Mouse (Mus musculus): ENCODE data around the gene Mmp9. TPM values are rescaled to one million over a fixed set of nuclear protein-coding genes. Genes with fewer than 3 reads are reported as not detected.

The Mmp9 gene
- polyA plus RNA-seq (2015; fragmentation: Nextera tagmentation; extraction: Ambion mirVana): 0.33 and 0.36 TPM in 2 replicates

DNA sequence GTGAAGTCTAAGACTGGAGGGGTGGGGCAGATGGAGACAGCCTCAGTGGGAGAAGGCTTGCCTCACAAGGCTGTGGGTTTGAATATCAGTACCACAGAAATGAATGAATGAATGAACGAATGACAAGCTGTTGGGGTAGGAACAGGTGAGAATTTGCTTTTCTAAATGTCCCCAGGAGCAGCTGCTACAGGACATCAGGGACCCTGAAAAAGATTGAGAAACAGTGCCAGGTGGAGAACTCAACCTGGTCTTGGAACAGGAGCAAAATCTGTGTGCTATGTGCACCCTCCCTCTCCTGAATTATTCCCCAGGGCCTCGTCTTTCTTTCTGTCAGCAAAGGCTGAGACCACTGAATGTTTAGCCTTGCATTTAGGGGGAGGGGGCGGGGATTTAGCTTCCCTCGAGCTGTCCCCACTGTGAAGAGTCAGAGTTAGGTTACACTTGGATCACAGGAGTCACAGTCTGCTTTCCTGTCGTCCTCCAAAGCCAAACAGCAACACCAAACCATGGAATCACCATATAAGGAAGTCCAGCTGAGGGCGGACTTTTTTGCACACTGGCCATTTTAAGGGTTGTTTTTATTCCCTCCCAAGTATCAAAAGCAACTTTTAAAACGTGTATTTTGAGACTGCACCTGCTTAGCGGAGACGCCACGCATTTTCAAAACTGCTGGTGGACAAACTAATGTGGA, at the start of gene Mmp9:
Gene Mmp9, plus strand, starts transcription at position 641 of the 691 bp plus-strand sequence.
- peaks cover 72% of the 10 kb centered on the region for H3K27me3 ChIP-seq (replicated peaks)

DNA sequence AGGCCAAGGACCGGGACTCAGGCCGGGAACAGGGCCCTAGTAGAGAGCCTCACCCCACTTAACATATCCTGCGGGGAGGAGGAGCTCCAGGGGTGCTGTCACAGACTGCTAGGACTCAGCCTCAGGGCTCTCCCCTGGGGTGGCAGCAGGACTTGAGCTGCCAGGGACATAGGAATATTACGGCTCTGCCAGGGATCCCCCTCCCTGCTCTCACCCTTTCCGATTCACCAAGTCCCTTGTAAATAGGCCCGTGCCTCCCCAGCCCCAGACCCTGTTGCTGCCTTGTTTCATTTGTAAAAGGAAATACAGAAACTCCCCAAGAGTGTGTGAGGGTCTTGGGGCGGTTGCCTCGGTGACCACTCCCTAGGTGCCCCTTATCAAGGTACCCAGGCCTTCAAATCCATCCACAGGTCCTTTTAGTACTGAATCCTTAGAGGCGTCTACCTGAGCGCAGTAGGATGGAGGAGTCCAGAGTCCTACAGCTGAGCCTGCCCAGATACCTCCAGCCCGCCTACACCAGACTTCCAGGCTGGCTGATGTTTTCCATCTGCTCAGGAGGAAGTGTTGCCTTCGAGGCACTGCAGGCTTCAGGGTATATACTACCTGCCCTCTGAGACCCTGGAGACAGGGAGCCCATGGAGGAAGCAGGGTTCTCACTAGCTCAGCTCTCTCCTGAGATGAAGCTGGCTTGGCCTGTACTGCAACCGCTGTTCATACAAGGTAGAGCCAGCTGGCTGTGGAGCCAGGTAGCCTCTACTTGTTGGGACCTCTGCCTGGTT, 49.3 kb upstream of the Mmp9 start:
- peaks cover 100% of the 10 kb centered on the region for H3K36me3 ChIP-seq
- no peak overlapping the region for H3K4me2 ChIP-seq
- H3K4me3 ChIP-seq: no peak overlapping the region
- H3K4me1 ChIP-seq: peaks cover 2% of the 10 kb centered on the region; the same call in 1 of the 2 replicates
- no peaks in the 10 kb centered on the region for H3K9me3 ChIP-seq
- no peaks in the 10 kb centered on the region for H3K27me3 ChIP-seq (replicated peaks)
- WGBS: 82% methylated on average over 13 of the region's 13 CpGs
- no peak overlapping the region for H3K9ac ChIP-seq
- H3K27ac ChIP-seq (replicated peaks): no peak overlapping the region
- ATAC-seq (ENCODE audit: extremely low read depth, insufficient number of reproducible peaks, low FRiP score, low TSS enrichment): no peak

More for the DNA sequence above, at the start of gene Mmp9:
- Histone ChIP-seq H3K4me1 (peaks cover 19% of the 10 kb centered on the region), H3K9ac (no peak within 1 kb of the TSS), H3K36me3 (no peaks in the 10 kb centered on the region), H3K9me3 (no peaks in the 10 kb centered on the region), H3K27ac (replicated peaks) (no peak within 1 kb of the TSS), H3K4me3 (no peak within 1 kb of the TSS), H3K4me2 (no peak within 1 kb of the TSS)
- WGBS: 26% methylated on average over 10 of the region's 10 CpGs
- ATAC-seq (ENCODE audit: extremely low read depth, insufficient number of reproducible peaks, low FRiP score, low TSS enrichment): no peak

DNA sequence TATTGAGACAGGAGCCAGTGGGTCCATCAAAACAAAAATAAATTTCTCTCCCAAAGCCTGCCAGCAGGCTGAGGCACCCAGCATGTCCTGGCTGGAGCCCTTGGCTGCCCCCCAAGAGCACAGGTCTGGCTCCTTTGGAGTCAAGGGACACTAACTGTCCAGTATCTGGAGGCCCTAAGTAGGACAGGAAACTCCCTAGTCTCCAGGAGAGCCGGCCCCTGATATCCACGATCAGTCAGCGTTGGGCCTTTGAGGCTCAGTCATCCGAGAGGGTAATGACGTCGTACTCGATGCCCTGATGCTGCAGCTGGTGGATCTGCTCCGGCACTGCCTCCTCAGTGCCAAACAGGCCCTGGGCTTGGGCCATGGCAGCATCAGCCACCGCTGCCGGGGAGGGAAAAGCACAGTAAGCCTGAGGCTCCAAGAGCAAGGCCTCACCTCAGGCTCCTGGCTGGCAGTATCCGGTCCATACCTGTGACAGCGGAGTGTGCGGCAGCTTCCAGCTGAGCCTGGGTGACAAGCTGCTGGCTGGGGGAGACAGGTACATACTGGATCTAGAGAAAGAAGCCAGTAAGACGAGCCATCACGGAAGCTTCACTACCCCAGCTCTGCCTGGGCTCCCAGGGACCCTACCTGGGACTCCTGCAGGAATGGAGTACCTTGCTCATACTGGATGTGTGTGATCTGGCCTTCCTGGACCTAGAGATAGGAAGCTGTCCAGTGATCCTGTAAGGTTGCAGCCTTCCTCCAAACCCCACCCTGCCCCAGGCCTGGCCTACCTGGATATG, 48.5 kb upstream of the Mmp9 start:
- no peak overlapping the region for H3K9ac ChIP-seq
- ATAC-seq (ENCODE audit: extremely low read depth, insufficient number of reproducible peaks, low FRiP score, low TSS enrichment): no peak
- WGBS: 85% methylated on average over 15 of the region's 15 CpGs

DNA sequence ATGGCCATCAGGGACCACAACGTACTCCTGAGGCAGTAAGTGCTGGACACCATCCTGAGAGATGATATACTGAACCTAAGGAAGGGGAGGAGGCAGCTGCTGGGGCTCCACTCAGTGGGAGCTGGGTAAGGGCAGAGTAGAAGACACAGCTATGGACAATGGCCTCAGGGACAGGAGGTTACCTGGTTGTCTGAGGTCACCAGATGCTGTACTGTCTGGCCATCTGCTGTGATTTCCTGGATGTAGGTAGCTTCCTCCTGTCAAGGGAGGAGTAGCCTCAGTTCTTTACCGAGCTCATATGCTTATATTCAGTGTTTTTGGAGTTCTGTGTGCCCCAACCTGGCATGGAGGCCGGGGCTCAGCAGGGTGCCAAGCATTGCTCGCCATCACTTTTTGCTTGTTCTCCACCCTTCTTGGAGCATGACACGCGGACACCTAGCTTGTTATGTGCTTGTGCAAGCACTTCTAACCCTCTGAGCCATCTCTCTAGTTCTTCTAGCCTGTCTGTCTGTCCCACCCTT, 47.8 kb upstream of the Mmp9 start:
- no peaks in the 10 kb centered on the region for H3K9me3 ChIP-seq

More for the DNA sequence above, 48.5 kb upstream of the Mmp9 start:
- Histone ChIP-seq H3K4me2 (no peak overlapping the region), H3K36me3 (peaks cover 100% of the 10 kb centered on the region), H3K4me3 (no peak overlapping the region), H3K9me3 (no peaks in the 10 kb centered on the region), H3K4me1 (no peaks in the 10 kb centered on the region), H3K27me3 (replicated peaks) (no peaks in the 10 kb centered on the region), H3K27ac (replicated peaks) (no peak overlapping the region)

DNA sequence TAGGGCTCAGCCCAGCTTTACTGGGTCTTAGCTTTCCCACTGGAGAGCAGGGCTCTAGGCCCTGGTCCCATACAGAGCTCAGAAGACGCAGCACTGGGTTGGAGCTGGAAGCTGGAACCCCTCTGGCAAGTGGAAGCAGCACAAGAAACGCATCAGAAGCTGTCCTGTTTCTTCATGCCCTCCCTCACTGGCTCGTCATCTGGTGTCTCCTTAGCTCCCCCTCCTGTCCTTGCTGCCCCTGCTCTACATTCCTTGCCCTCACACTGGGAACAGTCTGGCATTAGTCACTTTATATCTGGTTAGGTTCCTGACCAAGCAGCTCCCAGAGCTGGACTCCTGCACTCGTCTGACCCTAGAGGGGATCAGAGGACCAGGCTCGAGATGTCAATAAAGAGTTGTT, 46.5 kb upstream of the Mmp9 start:
- Histone ChIP-seq H3K36me3 (peaks cover 100% of the 10 kb centered on the region), H3K27me3 (replicated peaks) (no peaks in the 10 kb centered on the region), H3K9me3 (no peaks in the 10 kb centered on the region), H3K27ac (replicated peaks) (no peak overlapping the region), H3K9ac (no peak overlapping the region), H3K4me3 (no peak overlapping the region), H3K4me1 (no peaks in the 10 kb centered on the region), H3K4me2 (no peak overlapping the region)
- no peak for ATAC-seq (ENCODE audit: extremely low read depth, insufficient number of reproducible peaks, low FRiP score, low TSS enrichment)
- whole genome bisulfite sequencing: 60% methylated on average over 5 of the region's 5 CpGs

More for the DNA sequence above, 47.8 kb upstream of the Mmp9 start:
- H3K4me1 ChIP-seq: no peaks in the 10 kb centered on the region
- peaks cover 100% of the 10 kb centered on the region for H3K36me3 ChIP-seq
- no peak for ATAC-seq (ENCODE audit: extremely low read depth, insufficient number of reproducible peaks, low FRiP score, low TSS enrichment)
- H3K9ac ChIP-seq: no peak overlapping the region
- 87% methylated on average over 6 of the region's 6 CpGs for WGBS
- no peaks in the 10 kb centered on the region for H3K27me3 ChIP-seq (replicated peaks)
- no peak overlapping the region for H3K4me2 ChIP-seq
- no peak overlapping the region for H3K27ac ChIP-seq (replicated peaks)
- H3K4me3 ChIP-seq: no peak overlapping the region

DNA sequence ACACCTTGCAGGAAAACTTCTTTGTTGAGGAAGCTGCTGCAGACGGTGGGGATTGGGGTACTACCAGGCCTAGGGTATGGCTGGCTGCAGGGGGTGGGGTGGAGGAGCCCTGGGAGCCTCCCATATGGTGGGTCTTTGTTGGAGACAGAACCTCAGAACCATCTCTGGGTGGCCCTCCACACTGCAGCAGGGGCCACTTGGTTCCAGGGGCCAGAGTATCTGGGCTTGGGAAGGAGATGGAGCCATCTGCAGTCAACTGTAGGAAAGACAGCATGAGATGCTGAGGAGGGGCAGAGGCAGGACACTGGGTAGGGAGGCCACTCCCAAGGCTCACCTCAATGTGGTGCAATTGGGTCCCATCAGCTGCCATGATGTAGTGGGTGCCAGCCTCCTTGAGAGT, 45.9 kb upstream of the Mmp9 start:
- Histone ChIP-seq H3K4me3 (no peak overlapping the region), H3K27ac (replicated peaks) (no peak overlapping the region), H3K36me3 (peaks cover 100% of the 10 kb centered on the region), H3K9ac (no peak overlapping the region), H3K9me3 (no peaks in the 10 kb centered on the region), H3K4me1 (no peaks in the 10 kb centered on the region), H3K27me3 (replicated peaks) (no peaks in the 10 kb centered on the region), H3K4me2 (no peak overlapping the region)
- no peak for ATAC-seq (ENCODE audit: extremely low read depth, insufficient number of reproducible peaks, low FRiP score, low TSS enrichment)
- 80% methylated on average over 1 of the region's 1 CpGs for WGBS

DNA sequence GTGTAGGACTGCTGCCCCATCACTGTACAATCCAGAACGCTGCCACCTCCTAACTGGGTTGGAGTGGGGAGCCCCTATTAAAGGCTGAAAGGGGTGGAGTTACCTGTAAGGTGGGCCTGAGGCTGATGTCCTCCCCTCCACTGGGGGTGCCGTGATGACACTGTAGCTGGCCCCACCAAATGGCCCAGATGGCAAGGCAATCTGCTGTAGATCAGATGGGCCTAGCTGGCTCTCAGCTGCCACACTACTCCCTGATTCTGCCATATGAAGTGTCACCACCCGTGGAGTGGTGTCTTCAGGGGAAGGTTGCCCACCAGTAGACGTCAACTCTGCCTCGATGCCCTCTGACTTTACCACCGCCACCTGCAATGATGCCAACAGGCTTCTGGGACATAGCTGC, 44.7 kb upstream of the Mmp9 start:
- 95% methylated on average over 6 of the region's 6 CpGs for WGBS
- Histone ChIP-seq H3K4me1 (no peaks in the 10 kb centered on the region), H3K4me2 (no peak overlapping the region), H3K9ac (no peak overlapping the region), H3K27me3 (replicated peaks) (no peaks in the 10 kb centered on the region), H3K9me3 (no peaks in the 10 kb centered on the region), H3K27ac (replicated peaks) (no peak overlapping the region), H3K4me3 (no peak overlapping the region), H3K36me3 (peaks cover 100% of the 10 kb centered on the region)
- ATAC-seq (ENCODE audit: extremely low read depth, insufficient number of reproducible peaks, low FRiP score, low TSS enrichment): no peak

DNA sequence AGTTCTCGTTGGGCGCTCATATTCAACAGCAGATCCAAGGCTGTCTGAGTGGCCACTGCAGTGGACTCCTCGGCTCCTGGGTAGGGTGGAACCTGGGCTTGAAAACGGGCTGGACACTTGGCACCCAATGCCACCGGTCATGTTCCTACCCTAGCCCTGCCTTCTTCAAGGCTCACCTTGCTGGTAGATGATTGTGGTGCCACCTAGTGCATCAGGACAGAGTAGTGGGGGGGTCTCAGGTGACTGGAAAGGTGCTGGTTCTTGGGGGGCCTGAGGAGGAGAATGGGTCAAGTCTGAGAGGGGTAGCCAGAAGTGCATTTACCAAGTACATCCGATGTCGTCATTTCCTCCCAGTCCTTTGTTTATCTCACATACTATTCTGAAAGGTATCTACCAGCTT, 42.6 kb upstream of the Mmp9 start:
- Histone ChIP-seq H3K9ac (no peak overlapping the region), H3K4me3 (no peak overlapping the region), H3K27ac (replicated peaks) (no peak overlapping the region), H3K9me3 (no peaks in the 10 kb centered on the region), H3K4me2 (no peak overlapping the region), H3K36me3 (peaks cover 100% of the 10 kb centered on the region), H3K27me3 (replicated peaks) (no peaks in the 10 kb centered on the region), H3K4me1 (no peaks in the 10 kb centered on the region)
- ATAC-seq (ENCODE audit: extremely low read depth, insufficient number of reproducible peaks, low FRiP score, low TSS enrichment): no peak
- 89% methylated on average over 7 of the region's 7 CpGs for WGBS

DNA sequence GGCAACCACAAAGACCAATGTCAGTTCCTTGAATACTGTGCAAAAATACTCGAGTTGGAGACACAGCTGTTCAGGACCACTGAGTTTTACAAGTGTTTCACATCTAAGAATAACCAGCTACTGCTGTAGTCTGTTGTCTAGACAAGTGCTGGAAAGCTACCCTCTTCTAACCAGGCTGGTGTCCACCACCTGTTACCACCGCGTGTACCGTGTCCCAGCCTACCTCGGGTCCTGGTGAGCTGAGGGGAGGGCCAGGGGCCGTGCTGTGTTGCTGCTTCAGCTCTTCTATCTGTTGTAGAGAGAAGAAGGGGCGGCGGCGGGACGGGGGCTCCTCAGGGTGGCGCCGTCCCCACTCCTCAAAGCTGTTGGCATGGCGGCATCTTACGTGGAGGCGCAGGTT, 41.5 kb upstream of the Mmp9 start:
- H3K4me2 ChIP-seq: no peak overlapping the region
- H3K4me3 ChIP-seq: no peak overlapping the region
- H3K27me3 ChIP-seq (replicated peaks): no peaks in the 10 kb centered on the region
- H3K36me3 ChIP-seq: peaks cover 100% of the 10 kb centered on the region
- ATAC-seq (ENCODE audit: extremely low read depth, insufficient number of reproducible peaks, low FRiP score, low TSS enrichment): no peak
- WGBS: 86% methylated on average over 15 of the region's 15 CpGs
- no peaks in the 10 kb centered on the region for H3K4me1 ChIP-seq
- H3K27ac ChIP-seq (replicated peaks): no peak overlapping the region
- no peaks in the 10 kb centered on the region for H3K9me3 ChIP-seq
- no peak overlapping the region for H3K9ac ChIP-seq

DNA sequence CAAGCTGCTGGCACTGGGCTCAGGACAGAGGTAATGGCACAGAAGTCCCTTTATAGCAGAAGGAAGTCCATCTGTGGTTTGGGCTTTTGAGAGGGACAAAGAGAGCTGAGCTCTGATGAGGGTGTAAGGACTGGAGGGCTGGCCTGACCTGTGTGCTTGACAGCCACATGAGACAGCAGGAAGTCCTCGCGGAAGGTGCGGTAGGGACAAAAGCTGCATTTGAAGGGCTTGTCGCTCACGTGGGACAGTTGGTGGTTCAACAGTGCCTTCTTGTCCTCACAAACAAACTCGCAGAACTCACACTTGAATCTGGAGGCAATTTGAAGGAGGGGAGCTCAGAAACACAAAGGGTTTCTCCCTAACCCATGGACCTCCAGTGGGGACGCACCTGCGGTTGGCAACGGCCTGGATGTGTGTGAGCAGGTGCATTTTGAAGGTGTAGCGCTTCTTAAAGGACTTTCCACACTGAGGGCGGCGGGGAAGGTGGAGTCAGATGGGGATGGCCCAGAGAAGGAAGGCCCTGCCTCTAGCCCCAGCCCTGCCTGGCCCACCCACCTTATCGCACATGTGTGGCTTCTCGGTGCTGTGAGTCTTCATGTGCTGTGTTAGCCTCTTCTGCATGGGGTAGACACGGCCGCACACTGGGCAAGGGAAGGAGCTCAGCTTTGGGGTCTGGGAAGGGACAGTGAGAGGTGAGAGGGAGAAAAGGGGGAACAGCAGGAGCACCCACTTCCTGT, 40.7 kb upstream of the Mmp9 start:
- Histone ChIP-seq H3K36me3 (peaks cover 100% of the 10 kb centered on the region), H3K4me3 (no peak overlapping the region), H3K4me2 (no peak overlapping the region), H3K4me1 (no peaks in the 10 kb centered on the region), H3K9ac (no peak overlapping the region), H3K27ac (replicated peaks) (no peak overlapping the region), H3K9me3 (no peaks in the 10 kb centered on the region), H3K27me3 (replicated peaks) (no peaks in the 10 kb centered on the region)
- 89% methylated on average over 16 of the region's 16 CpGs for WGBS
- ATAC-seq (ENCODE audit: extremely low read depth, insufficient number of reproducible peaks, low FRiP score, low TSS enrichment): no peak

All from heart, embryonic 13.5 days (tissue).